Mouse (Mus musculus) hindbrain, embryonic 13.5 days (tissue): ENCODE measurements around the gene Col27a1. TPM values are rescaled to one million over a fixed set of nuclear protein-coding genes. Genes with fewer than 3 reads are reported as not detected.

Experiments
- ATAC-seq: fragments of 200-750 bp; cut with Nextera tagmentation; 2 replicates; pipeline ENCODE4 v1.8.0; 2017; ENCODE audit warnings: moderate TSS enrichment; ENCODE audit not compliant: low FRiP score
- H3K27ac ChIP-seq: fragments of 300-500 bp; sonication (generic); 2 replicates; pipeline ENCODE4 v1.5.1; 2015; ENCODE audit warnings: inconsistent platforms, mild to moderate bottlenecking, moderate library complexity
- H3K27me3 ChIP-seq: fragments of 300-500 bp; sonication (generic); 2 replicates; pipeline ENCODE4 v1.6.1; 2015; ENCODE audit warnings: mild to moderate bottlenecking, inconsistent platforms
- H3K36me3 ChIP-seq: fragments of 300-500 bp; sonication (generic); 2 replicates; pipeline ENCODE4 v1.6.1; 2015; ENCODE audit warnings: mild to moderate bottlenecking, inconsistent platforms
- H3K4me1 ChIP-seq: fragments of 300-500 bp; sonication (generic); replicated peaks from 2 replicates; pipeline ENCODE4 v1.6.1; 2015; ENCODE audit warnings: inconsistent platforms
- H3K4me2 ChIP-seq: fragments of 300-500 bp; sonication (generic); 2 replicates; pipeline ENCODE4 v1.6.1; 2015; ENCODE audit warnings: inconsistent platforms, mild to moderate bottlenecking, moderate library complexity
- H3K4me3 ChIP-seq: fragments of 300-500 bp; sonication (generic); 2 replicates; pipeline ENCODE4 v1.5.1; 2015; ENCODE audit warnings: mild to moderate bottlenecking, inconsistent platforms
- H3K9ac ChIP-seq: fragments of 300-500 bp; sonication (generic); 2 replicates; pipeline ENCODE4 v1.6.1; 2015; ENCODE audit warnings: mild to moderate bottlenecking, inconsistent platforms
- H3K9me3 ChIP-seq: fragments of 300-500 bp; sonication (generic); 2 replicates; pipeline ENCODE4 v1.6.1; 2016; ENCODE audit warnings: inconsistent platforms
- WGBS: fragments of 180-500 bp; shearing (Covaris S2); methylation state at CpG from one replicate; pipeline ENCODE4 v1.1.7; 2015; 5-methylcytosine and 5-hydroxymethylcytosine counted together
- polyA plus RNA-seq: library from polyadenylated mRNA; unstranded; fragments of >200 nt; fragmentation: Nextera tagmentation; extraction: Ambion mirVana; gene quantifications from 2 replicates; pipeline ENCODE4 v1.2.1, GENCODE M21; 2015

The Col27a1 gene
- 2.1 and 2.4 TPM in 2 replicates for polyA plus RNA-seq

GRCm38 (mm10) chr4:63213907-63214621 lies at the start of gene Col27a1:
Gene Col27a1, plus strand, starts transcription at chr4:63214004.
- no peak within 1 kb of the TSS for H3K27ac ChIP-seq
- WGBS: under 1% methylated on average over 41 of the region's 61 CpGs
- peaks cover 32% of the 10 kb centered on the region for H3K4me1 ChIP-seq
- H3K27me3 ChIP-seq: peaks cover 72% of the 10 kb centered on the region
- ATAC-seq: peak; percentile 17; the same call in 1 of the 2 replicates
- H3K4me3 ChIP-seq: peak within 1 kb of the TSS; percentile 69
- H3K36me3 ChIP-seq: no peaks in the 10 kb centered on the region
- H3K9me3 ChIP-seq: no peaks in the 10 kb centered on the region
- peak within 1 kb of the TSS; percentile 100 for H3K4me2 ChIP-seq
- H3K9ac ChIP-seq: peak within 1 kb of the TSS; percentile 82

GRCm38 (mm10) chr4:63165636-63166035 lies 48.2 kb upstream of the Col27a1 start:
- Histone ChIP-seq H3K27ac (no peak overlapping the region), H3K9ac (no peak overlapping the region), H3K4me3 (no peak overlapping the region), H3K4me2 (no peak overlapping the region), H3K36me3 (no peaks in the 10 kb centered on the region), H3K9me3 (no peaks in the 10 kb centered on the region), H3K4me1 (no peaks in the 10 kb centered on the region), H3K27me3 (peaks cover 3% of the 10 kb centered on the region; the same call in 1 of the 2 replicates)
- no peak for ATAC-seq
- WGBS: 88% methylated on average over 4 of the region's 4 CpGs

- Histone ChIP-seq H3K27ac (no peak overlapping the region), H3K4me2 (no peak overlapping the region), H3K4me3 (no peak overlapping the region), H3K36me3 (no peaks in the 10 kb centered on the region), H3K9me3 (no peaks in the 10 kb centered on the region), H3K9ac (no peak overlapping the region), H3K27me3 (peaks cover 10% of the 10 kb centered on the region), H3K4me1 (no peaks in the 10 kb centered on the region)
- 92% methylated on average over 5 of the region's 5 CpGs for WGBS
- ATAC-seq: no peak
These were observed 47.5 kb upstream of the Col27a1 start for GRCm38 (mm10) chr4:63166323-63166722.

GRCm38 (mm10) chr4:63170061-63170460 lies 43.7 kb upstream of the Col27a1 start:
- H3K4me1 ChIP-seq: no peaks in the 10 kb centered on the region
- H3K4me2 ChIP-seq: no peak overlapping the region
- no peak overlapping the region for H3K27ac ChIP-seq
- H3K9ac ChIP-seq: no peak overlapping the region
- H3K36me3 ChIP-seq: no peaks in the 10 kb centered on the region
- no peaks in the 10 kb centered on the region for H3K9me3 ChIP-seq
- 85% methylated on average over 4 of the region's 4 CpGs for WGBS
- ATAC-seq: no peak
- H3K27me3 ChIP-seq: peaks cover 24% of the 10 kb centered on the region
- H3K4me3 ChIP-seq: no peak overlapping the region

GRCm38 (mm10) chr4:63171122-63171521 lies 42.7 kb upstream of the Col27a1 start:
- H3K36me3 ChIP-seq: no peaks in the 10 kb centered on the region
- H3K4me2 ChIP-seq: no peak overlapping the region
- no peaks in the 10 kb centered on the region for H3K9me3 ChIP-seq
- peaks cover 24% of the 10 kb centered on the region for H3K27me3 ChIP-seq
- no peak overlapping the region for H3K4me3 ChIP-seq
- 59% methylated on average over 24 of the region's 24 CpGs for WGBS
- no peak for ATAC-seq
- no peaks in the 10 kb centered on the region for H3K4me1 ChIP-seq
- no peak overlapping the region for H3K9ac ChIP-seq
- H3K27ac ChIP-seq: no peak overlapping the region

GRCm38 (mm10) chr4:63171969-63172685 lies 41.7 kb upstream of the Col27a1 start, which contains the start of gene Kif12:
Gene Kif12, minus strand, starts transcription at chr4:63172131.
- Histone ChIP-seq H3K27ac (no peak within 1 kb of the TSS), H3K4me3 (no peak within 1 kb of the TSS), H3K9me3 (no peaks in the 10 kb centered on the region), H3K4me1 (no peaks in the 10 kb centered on the region), H3K27me3 (peaks cover 24% of the 10 kb centered on the region), H3K4me2 (no peak within 1 kb of the TSS), H3K36me3 (no peaks in the 10 kb centered on the region), H3K9ac (no peak within 1 kb of the TSS)
- ATAC-seq: no peak
- 73% methylated on average over 4 of the region's 4 CpGs for WGBS

GRCm38 (mm10) chr4:63181556-63181955 lies 32.2 kb upstream of the Col27a1 start:
- 0 out of 2 replicates have a peak, but pooled peaks cover 5% of the 10 kb centered on the region for H3K4me1 ChIP-seq
- ATAC-seq: peak; percentile 90
- no peak overlapping the region for H3K27ac ChIP-seq
- H3K27me3 ChIP-seq: 0 out of 2 replicates have a peak, but pooled peaks cover 2% of the 10 kb centered on the region
- no peak overlapping the region for H3K4me2 ChIP-seq
- no peaks in the 10 kb centered on the region for H3K36me3 ChIP-seq
- no peaks in the 10 kb centered on the region for H3K9me3 ChIP-seq
- 11% methylated on average over 5 of the region's 5 CpGs for WGBS
- H3K4me3 ChIP-seq: no peak overlapping the region
- H3K9ac ChIP-seq: no peak overlapping the region

GRCm38 (mm10) chr4:63186281-63186870 lies 27.4 kb upstream of the Col27a1 start:
- peak; percentile 53; the same call in 1 of the 2 replicates for ATAC-seq
- Histone ChIP-seq H3K9ac (no peak overlapping the region), H3K36me3 (no peaks in the 10 kb centered on the region), H3K4me3 (no peak overlapping the region), H3K27me3 (0 out of 2 replicates have a peak, but pooled peaks cover 2% of the 10 kb centered on the region), H3K4me2 (no peak overlapping the region), H3K9me3 (no peaks in the 10 kb centered on the region), H3K27ac (no peak overlapping the region), H3K4me1 (0 out of 2 replicates have a peak, but pooled peaks cover 8% of the 10 kb centered on the region)
- 53% methylated on average over 21 of the region's 21 CpGs for WGBS

GRCm38 (mm10) chr4:63191641-63192040 lies 22.2 kb upstream of the Col27a1 start:
- H3K4me2 ChIP-seq: no peak overlapping the region
- no peak for ATAC-seq
- 0 out of 2 replicates have a peak, but pooled peaks cover 3% of the 10 kb centered on the region for H3K4me1 ChIP-seq
- no peaks in the 10 kb centered on the region for H3K27me3 ChIP-seq
- no peaks in the 10 kb centered on the region for H3K9me3 ChIP-seq
- WGBS: 76% methylated on average over 5 of the region's 5 CpGs
- no peak overlapping the region for H3K27ac ChIP-seq
- H3K9ac ChIP-seq: no peak overlapping the region
- H3K4me3 ChIP-seq: no peak overlapping the region
- no peaks in the 10 kb centered on the region for H3K36me3 ChIP-seq

- Histone ChIP-seq H3K27me3 (no peaks in the 10 kb centered on the region), H3K27ac (no peak overlapping the region), H3K36me3 (no peaks in the 10 kb centered on the region), H3K4me3 (no peak overlapping the region), H3K4me1 (0 out of 2 replicates have a peak, but pooled peaks cover 2% of the 10 kb centered on the region), H3K9ac (no peak overlapping the region), H3K9me3 (no peaks in the 10 kb centered on the region), H3K4me2 (no peak overlapping the region)
- WGBS: 83% methylated on average over 2 of the region's 2 CpGs
- ATAC-seq: no peak
These were observed 19.4 kb upstream of the Col27a1 start for GRCm38 (mm10) chr4:63194366-63194765.

GRCm38 (mm10) chr4:63199366-63199765 lies 14.4 kb upstream of the Col27a1 start:
- no peaks in the 10 kb centered on the region for H3K36me3 ChIP-seq
- no peaks in the 10 kb centered on the region for H3K27me3 ChIP-seq
- H3K4me2 ChIP-seq: no peak overlapping the region
- H3K9ac ChIP-seq: no peak overlapping the region
- no peak for ATAC-seq
- 89% methylated on average over 5 of the region's 5 CpGs for WGBS
- no peaks in the 10 kb centered on the region for H3K9me3 ChIP-seq
- H3K4me3 ChIP-seq: no peak overlapping the region
- H3K27ac ChIP-seq: no peak overlapping the region
- no peaks in the 10 kb centered on the region for H3K4me1 ChIP-seq

- no peak overlapping the region for H3K4me2 ChIP-seq
- 91% methylated on average over 7 of the region's 7 CpGs for WGBS
- H3K9me3 ChIP-seq: no peaks in the 10 kb centered on the region
- no peak overlapping the region for H3K9ac ChIP-seq
- no peaks in the 10 kb centered on the region for H3K36me3 ChIP-seq
- H3K27me3 ChIP-seq: no peaks in the 10 kb centered on the region
- no peak for ATAC-seq
- 0 out of 2 replicates have a peak, but pooled peaks cover 9% of the 10 kb centered on the region for H3K4me1 ChIP-seq
- H3K4me3 ChIP-seq: no peak overlapping the region
- H3K27ac ChIP-seq: no peak overlapping the region
These were observed 9.9 kb upstream of the Col27a1 start for GRCm38 (mm10) chr4:63203874-63204273.
